Mouse (Mus musculus): ENCODE data around the gene Ccdc69. TPM values are rescaled to one million over a fixed set of nuclear protein-coding genes. Genes with fewer than 3 reads are reported as not detected.
"Not testable (repeated sequence)": the region's sequence is repeated elsewhere in the genome, so short reads cannot be mapped to it uniquely, and the experiment has no call there.

Gene Ccdc69
- under 1 TPM in 1 of 2 experiments, not detected in 1; 0.54 TPM for total RNA-seq (2021)
- long read RNA-seq: 0 reads

- DNase-seq (ENCODE audit: low spot score in 2 of 2): no peak
Observed at GRCm38 (mm10) chr11:55077331-55078231, at the start of gene Ccdc69. Ccdc69 (minus strand) TSS chr11:55078131.

DNA sequence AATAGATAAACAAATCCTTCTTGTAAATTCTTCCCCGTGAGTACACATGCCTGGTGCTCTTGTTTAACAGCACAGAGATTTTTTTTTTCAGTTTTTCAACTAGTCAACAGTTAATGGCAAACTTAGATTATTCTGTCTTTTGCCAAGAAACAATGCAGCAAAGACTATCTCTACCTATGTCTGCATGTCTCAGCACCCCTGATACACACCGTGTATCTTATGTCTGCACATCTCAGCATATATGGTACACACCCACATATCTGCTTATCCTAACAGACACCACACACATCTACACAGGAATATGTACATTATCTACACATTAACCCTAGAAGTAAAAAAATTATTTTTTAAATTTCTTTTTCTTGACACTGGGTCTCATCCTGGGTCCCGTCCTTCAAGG is 48.7 kb upstream of the Ccdc69 start:
- no peak for DNase-seq (ENCODE audit: low spot score in 2 of 2)

GRCm38 (mm10) chr11:55121430-55121829 is 43.5 kb upstream of the Ccdc69 start:
- no peak for DNase-seq (ENCODE audit: low spot score in 2 of 2)

DNA sequence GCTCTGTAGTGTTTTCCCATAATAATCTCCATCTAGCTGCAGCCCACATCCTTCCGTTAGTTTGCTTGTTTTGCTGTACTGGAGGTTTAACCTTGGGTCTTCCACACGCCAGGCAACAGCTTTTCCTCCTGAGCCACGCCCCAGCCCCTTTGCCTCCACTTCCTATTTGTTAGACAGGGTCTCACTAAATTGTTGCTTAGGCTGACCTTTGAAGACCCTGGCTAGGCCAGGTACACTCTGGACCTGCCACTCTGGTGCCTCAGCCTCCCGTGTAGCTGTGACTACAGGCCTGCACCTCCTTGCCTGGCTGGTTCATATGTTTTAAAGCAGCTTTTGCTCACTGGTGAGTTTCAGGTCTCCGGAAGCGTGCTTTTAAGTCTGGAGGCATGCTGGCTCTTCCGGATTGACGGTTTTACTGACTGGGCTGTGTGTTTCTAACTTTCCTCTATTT is 42.9 kb upstream of the Ccdc69 start:
- DNase-seq (ENCODE audit: low spot score in 2 of 2): no peak

- DNase-seq (ENCODE audit: low spot score in 2 of 2): no peak
Observed at GRCm38 (mm10) chr11:55120279-55120678, 42.3 kb upstream of the Ccdc69 start.

DNA sequence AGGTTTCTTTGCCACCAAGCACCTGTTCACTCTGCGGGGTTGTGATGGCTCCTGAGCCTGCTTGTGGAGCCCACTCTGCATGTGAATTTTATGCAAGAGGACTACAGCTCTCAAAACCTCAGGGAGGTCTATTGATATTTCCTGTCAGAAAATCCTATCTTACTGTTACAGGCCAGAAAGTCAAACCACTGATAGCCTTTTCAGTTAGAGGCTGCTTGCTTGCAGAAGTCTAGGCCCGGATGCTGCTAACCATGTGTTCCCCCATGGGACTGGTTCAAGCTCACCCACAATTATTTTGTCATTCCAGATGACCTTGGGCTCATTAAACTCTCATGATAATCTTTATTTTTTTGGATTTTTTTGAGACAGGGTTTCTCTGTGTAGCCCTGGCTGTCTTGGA is 39.1 kb upstream of the Ccdc69 start:
- no peak for DNase-seq (ENCODE audit: low spot score in 2 of 2)

GRCm38 (mm10) chr11:55116004-55116403 is 38.1 kb upstream of the Ccdc69 start:
- DNase-seq (ENCODE audit: low spot score in 2 of 2): no peak

DNA sequence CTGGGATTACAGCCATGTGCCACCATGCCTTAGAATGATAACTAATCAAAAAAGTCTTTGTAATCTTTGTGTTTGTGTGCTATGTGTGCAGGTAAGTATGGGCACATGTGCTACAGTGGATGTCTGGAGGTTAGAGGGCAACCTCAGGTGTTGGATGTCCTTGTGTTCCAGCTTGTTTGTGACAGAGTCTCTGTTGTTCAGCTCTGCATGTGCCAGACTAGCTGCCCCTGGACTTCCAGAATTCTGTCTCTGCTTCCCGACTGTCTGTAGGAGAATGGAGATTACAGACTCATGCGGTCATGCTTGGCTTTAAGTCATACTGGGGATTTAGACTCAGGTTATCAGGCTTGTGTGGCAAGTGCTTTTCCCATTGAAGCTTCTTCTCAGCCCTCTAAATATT is 36.4 kb upstream of the Ccdc69 start:
- DNase-seq (ENCODE audit: low spot score in 2 of 2): no peak

GRCm38 (mm10) chr11:55113861-55114250 is 35.9 kb upstream of the Ccdc69 start:
- DNase-seq (ENCODE audit: low spot score in 2 of 2): not testable (repeated sequence)

DNA sequence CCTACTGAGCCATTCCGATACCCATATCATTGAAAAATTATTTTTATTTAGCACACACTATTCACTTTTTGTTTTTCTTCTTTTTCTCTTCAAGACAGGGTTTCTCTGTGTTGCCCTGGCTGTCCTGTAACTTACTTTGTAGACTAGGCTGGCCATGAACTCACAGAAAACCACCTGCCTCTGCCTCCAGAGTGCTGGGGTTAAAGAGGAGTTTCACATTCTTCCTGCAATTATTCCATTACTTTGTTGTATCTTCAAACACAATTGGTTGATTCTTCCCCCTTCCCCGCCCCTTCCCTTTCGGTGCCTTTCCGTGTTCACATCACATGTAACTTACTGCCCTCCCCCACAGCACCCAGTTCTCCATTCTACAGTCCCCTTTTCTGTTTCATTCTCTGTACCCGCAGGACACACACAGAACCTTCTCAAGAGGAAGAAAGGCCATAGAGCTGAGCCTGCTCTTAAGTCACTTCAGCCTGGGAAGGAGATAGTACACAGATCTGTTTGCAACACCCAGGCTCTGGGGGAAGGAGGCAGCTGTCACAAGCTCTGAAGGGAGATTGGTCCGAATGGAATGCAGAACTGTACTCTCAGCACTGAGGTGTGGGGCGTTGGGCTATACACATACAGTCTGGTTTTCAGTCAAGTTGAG is 35.4 kb upstream of the Ccdc69 start:
- no peak for DNase-seq (ENCODE audit: low spot score in 2 of 2)

GRCm38 (mm10) chr11:55110566-55111169 is 32.7 kb upstream of the Ccdc69 start:
- DNase-seq (ENCODE audit: low spot score in 2 of 2): no peak

DNA sequence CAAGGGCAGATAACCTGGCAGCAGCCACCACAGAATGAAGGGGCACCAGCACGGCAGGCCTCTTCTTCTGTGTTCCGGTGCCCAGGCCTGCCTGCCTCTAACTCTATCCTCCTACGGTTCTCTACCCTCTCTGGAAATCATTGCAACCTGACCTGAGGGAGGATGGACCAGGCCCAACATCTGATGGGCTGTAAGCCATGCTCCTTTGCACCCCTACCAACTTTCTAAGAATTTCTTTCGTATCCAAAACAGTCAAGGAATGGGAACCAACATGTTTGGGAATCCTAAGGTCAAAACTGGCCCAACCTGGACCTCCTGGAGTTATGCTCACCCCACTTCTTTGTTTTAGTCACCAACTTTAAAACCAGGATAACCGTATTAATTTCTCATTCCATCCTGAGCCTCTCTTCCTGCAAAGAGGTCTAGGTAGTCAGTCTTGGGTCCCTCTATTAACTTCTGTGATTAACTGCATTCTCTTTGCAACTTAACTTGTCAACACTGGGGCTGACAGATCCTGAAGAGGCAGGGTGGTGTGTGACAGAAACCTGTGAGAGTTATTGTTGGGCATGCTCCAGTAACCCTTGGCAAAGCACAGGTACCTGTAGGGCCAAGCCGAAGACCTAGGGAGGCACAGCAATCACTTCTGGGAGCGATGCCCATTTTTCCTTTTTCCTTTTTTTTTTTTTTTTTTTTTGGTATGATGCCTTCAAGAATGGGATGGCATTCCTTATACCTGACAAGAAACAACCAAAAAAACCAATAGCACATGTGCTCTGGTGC is 31.8 kb upstream of the Ccdc69 start:
- no peak for DNase-seq (ENCODE audit: low spot score in 2 of 2)

DNA sequence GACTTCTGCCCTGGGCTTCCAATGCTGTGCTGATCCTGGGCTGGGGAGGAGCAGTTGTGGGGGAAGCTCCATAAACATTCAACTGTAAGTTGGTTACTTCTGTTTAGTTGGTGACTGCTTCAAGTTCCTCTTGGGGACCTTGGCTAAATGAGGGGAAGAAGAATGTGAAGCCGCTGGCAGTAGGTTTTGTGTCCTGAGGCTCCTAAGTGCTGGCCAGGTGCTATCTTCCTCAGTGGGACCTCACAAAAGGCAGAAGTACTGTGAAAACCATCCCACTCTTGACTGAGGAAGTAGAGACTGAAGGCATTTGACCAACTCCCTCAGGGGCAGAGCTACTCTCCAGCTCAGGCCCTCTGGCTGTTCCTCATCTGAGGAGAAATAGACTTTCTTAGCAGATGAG is 28.7 kb upstream of the Ccdc69 start:
- no peak for DNase-seq (ENCODE audit: low spot score in 2 of 2)

DNA sequence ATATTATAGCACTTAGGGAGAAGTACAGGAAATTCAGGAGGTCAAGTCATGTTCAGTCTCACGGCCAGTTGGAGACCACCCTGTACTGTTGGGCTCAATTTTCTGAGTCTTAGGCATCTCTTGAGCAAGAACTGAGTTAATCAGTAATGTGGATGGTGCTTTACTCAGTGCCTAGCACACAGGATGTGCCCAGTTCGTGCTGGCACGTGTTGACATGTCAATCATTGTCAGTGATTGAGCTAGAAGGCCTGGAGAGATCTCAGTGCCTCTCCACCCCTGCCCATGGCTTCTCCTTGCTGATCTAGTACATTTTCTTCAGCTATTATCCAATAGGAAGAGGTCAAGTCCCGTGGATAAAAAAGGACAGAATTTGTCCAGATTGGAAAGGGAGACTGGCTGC is 27.5 kb upstream of the Ccdc69 start:
- no peak for DNase-seq (ENCODE audit: low spot score in 2 of 2)

- no peak for DNase-seq (ENCODE audit: low spot score in 2 of 2)
Observed at GRCm38 (mm10) chr11:55103229-55103628, 25.3 kb upstream of the Ccdc69 start.

- DNase-seq (ENCODE audit: low spot score in 2 of 2): no peak
Observed at GRCm38 (mm10) chr11:55102015-55102414, 24.1 kb upstream of the Ccdc69 start.

- DNase-seq (ENCODE audit: low spot score in 2 of 2): no peak
Observed at GRCm38 (mm10) chr11:55099868-55100267, 21.9 kb upstream of the Ccdc69 start.

GRCm38 (mm10) chr11:55099019-55099771 is 21.3 kb upstream of the Ccdc69 start:
- DNase-seq (ENCODE audit: low spot score in 2 of 2): no peak

- DNase-seq (ENCODE audit: low spot score in 2 of 2): no peak
Observed at GRCm38 (mm10) chr11:55098189-55098915, 20.4 kb upstream of the Ccdc69 start.

Measured in layer of hippocampus, adult 18-20 months (tissue).